Mouse (Mus musculus): ENCODE measurements around the gene Phf19.

Phf19 gene

GRCm38 (mm10) chr2:34913218-34914068 lies at the start of gene Phf19:
Gene Phf19, minus strand, starts transcription at chr2:34914026.
- no peak for DNase-seq (ENCODE audit: low spot score in 2 of 2)

DNA sequence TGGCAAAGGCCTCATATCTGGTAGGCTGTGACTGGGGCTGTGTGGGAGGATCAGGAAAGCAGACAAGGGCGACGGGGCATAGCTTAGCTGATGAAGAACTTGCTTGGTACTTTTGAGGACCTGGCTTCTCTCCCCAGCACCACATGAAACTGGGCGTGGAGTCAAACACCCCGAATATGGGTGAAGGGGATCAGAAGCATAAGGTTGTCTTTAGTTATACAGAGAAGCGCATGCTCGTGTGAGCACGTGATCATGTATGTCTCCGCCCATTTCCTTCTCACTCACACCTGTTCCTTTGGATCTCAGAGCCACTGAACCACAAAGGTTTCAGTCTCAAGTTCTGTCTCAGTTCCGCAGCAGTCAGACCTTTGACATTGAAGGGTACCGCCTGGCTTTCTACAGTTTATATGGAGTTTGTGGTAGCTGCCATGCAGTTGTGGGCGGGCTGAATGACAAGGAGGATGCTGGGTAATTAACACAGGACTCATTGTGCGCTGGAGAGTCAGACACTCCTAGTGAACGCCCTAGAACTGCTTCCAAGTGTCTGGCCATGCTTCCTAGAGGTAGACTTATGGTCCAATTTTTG lies 49.6 kb upstream of the Phf19 start:
- no peak for DNase-seq (ENCODE audit: low spot score in 2 of 2)

- no peak for DNase-seq (ENCODE audit: low spot score in 2 of 2)
These were observed 49.1 kb upstream of the Phf19 start for GRCm38 (mm10) chr2:34962893-34963292.

DNA sequence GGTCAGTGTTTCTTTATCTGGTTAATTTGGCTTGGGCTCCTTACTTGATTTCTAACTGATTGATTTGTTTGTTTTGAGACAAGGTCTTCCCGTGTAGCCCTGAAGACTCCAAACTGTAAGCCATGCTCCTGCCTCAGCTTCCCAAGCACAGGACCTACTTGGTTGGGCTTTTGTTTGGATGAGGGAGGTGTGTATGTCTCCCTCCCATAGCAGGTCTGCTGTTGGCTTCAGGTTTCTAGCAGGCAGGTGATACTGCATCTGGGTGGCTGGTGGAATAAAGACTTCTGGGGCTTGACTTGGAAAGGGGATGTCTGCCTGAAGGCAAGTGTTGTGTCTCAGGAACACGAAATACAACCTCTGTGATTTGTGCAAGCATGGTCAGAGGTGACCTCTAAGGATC lies 48.4 kb upstream of the Phf19 start:
- no peak for DNase-seq (ENCODE audit: low spot score in 2 of 2)

GRCm38 (mm10) chr2:34961481-34962036 lies 47.7 kb upstream of the Phf19 start, which contains the start of gene Traf1:
Gene Traf1, minus strand, starts transcription at chr2:34961772.
- peak in 1 of 2 experiments; percentile 18 for DNase-seq (ENCODE audit: low spot score in 2 of 2)

DNA sequence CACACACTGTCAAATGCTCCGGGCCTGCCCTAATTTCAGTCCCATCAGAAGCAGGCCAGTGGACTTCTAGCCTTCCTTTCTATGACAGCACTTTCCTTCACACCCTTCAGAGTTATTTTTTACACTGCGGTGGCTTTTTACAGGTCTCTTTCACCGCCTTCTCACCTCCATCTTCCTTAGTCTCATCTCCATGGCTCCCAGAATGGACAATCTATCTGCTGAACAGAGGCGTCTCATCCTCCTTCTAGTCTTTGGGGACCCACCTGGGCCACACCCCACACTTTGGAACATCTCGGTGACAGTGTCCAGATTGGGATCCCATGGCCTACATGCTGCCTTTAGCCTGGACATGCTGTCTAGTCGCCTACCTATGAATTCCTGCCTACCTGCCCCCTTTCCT lies 47.1 kb upstream of the Phf19 start:
- DNase-seq (ENCODE audit: low spot score in 2 of 2): no peak

- no peak for DNase-seq (ENCODE audit: low spot score in 2 of 2)
These were observed 46.6 kb upstream of the Phf19 start for GRCm38 (mm10) chr2:34960466-34960865.

DNA sequence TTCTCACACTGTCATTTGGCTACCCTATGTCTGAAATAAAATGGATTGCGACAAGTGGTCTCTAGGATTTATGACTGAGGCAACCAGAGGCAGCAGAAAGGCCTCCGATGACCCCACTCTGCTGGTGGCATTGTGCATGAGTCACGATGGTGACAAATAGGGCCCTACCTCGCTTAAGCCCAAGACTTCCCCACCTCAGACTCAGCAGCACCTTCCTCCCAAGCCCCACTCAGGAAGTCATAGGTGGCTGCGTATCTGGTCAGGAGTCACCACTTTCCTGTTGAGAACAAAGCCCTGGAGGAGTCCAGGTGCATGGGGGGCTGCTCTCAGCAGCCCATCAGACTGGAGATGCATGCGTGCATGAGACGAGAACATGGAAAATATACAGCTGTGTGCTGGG lies 44.8 kb upstream of the Phf19 start:
- no peak for DNase-seq (ENCODE audit: low spot score in 2 of 2)

DNA sequence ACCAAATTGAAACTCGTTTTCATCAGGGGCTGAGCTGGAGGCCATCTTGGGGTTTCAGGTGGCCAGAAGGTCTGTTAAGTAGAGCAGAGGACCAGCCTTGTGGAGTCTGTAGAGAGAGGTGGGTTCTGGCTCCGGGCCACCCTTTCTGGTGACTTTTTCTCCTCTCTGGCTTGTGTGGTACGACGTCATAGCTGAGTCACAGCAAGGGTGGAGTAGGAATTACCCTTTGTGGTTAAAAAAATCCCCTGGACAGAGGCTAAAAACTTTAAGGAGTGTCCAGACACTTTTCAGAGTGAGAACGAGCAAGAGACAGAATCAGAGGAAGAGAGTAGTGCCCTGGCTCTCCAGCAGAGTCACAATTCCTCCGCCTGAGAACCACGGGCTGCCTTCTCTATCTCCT lies 44.2 kb upstream of the Phf19 start:
- no peak for DNase-seq (ENCODE audit: low spot score in 2 of 2)

GRCm38 (mm10) chr2:34957405-34957804 lies 43.6 kb upstream of the Phf19 start:
- no peak for DNase-seq (ENCODE audit: low spot score in 2 of 2)

- DNase-seq (ENCODE audit: low spot score in 2 of 2): no peak
These were observed 43.1 kb upstream of the Phf19 start for GRCm38 (mm10) chr2:34956941-34957340.

GRCm38 (mm10) chr2:34954344-34954743 lies 40.5 kb upstream of the Phf19 start:
- DNase-seq (ENCODE audit: low spot score in 2 of 2): no peak

DNA sequence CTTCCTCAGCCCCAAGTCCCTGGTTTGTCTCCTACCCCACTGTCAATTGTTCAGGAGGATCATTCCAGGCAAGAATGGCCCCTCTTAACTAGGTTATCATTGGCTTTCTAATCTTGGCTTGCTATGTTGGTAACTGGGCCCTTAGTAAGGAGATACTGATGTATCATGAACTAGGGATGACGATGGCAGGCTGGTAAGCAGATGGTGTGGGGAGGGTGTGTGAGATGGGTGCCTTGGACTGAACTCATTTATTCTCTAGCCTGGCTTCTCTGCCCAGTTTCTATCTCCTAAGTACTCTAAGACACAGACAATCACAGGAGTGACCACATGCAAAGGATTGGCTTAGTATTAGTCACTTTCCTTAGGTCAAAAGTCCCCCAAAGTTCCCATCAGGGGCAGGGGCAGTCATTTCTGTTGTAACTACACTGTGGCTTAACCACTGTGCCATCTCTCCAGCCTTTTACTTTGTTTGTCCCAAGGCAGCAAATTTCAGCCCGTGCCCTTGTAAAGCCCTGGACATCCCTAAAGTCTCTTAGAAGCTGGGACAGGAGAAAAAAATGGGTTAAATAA lies 39.8 kb upstream of the Phf19 start:
- DNase-seq (ENCODE audit: low spot score in 2 of 2): no peak

- no peak for DNase-seq (ENCODE audit: low spot score in 2 of 2)
These were observed 39.2 kb upstream of the Phf19 start for GRCm38 (mm10) chr2:34953018-34953417.

DNA sequence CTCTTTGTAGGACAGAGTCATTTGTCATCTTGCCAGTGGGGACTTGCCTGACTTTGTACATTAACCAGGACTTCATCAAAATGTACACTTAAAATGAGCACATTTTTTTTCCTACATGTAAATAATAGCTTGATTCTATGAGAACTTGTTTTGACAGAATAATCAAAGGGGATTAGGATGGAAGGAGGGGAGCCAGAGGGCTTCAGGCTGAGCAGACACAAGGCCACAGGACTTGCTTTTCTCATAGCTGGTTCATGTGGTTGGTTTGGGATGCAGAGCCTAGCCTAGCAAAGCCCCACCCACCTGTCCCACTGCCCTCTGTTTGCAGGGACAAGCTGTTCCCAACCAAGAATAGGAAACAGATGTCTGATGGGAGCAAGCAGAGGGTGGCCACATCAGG lies 37.6 kb upstream of the Phf19 start:
- no peak for DNase-seq (ENCODE audit: low spot score in 2 of 2)

- no peak for DNase-seq (ENCODE audit: low spot score in 2 of 2)
These were observed 34.8 kb upstream of the Phf19 start for GRCm38 (mm10) chr2:34948622-34949021.

GRCm38 (mm10) chr2:34946046-34946445 lies 32.2 kb upstream of the Phf19 start:
- DNase-seq (ENCODE audit: low spot score in 2 of 2): no peak

DNA sequence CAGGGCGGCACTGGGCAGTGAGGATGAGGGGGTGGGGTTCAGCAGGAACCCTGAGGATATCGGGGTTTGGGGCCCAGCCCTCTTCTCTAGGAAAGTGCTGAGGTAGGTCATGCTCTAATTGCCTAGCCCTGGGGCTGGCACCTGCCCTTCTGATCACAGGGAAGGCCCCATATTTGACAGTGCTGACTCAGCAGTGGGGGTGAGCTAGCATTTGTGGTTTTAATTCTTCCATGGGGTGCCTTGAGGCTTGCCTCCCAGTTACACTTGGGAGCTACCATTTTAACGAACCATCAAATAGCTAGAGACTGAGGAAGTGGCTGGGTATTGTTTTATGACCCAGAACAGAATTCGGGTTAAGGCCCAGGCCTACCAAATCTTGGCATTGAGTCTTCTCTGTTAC lies 31.8 kb upstream of the Phf19 start:
- DNase-seq (ENCODE audit: low spot score in 2 of 2): no peak

DNA sequence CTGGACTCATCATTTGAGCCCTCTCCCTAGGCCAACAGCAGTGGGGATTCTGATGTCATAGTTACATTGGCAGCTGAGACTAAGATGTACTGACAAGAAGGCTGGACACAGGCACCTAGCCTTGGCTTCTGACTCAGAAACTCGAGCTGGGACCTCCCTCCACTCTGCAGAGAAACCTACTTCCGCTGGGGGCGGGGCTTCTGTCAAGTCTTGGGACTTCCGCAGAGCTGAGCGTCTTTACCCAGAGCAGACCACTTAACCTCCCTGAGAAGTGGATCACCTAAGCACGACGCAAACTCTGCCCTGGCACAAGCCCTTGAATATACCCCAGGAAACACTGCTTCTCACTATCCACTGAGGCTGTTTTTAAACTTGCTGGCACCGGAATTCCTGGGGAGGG lies 30.9 kb upstream of the Phf19 start:
- peak in 1 of 2 experiments; percentile 23 for DNase-seq (ENCODE audit: low spot score in 2 of 2)

GRCm38 (mm10) chr2:34943556-34944120 lies 29.8 kb upstream of the Phf19 start:
- DNase-seq (ENCODE audit: low spot score in 2 of 2): no peak

DNA sequence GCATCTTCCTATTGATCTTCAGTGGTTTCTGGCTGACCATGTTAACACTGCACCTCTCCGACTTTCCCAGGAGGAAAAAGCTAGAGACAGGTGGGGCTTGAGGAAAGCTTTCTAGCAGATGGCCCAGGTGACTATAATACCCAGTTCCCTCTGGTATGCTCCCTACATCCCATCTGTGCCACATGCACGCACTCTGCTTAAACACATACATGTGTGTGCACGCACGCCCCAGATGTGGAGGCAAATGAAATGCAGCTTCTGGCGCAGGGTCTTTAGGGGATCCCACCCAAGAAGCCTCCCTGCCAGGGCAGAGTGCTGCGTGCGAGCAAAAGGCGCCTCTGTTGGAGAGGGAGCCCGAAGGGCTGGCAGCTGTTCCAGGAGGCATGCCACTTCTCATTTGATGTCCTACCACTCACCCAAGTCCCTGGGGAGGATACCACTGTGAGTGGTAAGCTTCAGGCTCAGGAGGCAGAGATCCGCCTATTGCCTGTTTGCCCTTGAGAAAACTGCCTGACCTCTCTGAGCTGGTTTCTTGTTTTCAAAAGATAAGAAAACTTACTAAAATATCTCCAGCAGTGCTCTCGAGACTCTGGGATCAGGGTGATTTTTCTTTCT lies 27.3 kb upstream of the Phf19 start:
- no peak for DNase-seq (ENCODE audit: low spot score in 2 of 2)

DNA sequence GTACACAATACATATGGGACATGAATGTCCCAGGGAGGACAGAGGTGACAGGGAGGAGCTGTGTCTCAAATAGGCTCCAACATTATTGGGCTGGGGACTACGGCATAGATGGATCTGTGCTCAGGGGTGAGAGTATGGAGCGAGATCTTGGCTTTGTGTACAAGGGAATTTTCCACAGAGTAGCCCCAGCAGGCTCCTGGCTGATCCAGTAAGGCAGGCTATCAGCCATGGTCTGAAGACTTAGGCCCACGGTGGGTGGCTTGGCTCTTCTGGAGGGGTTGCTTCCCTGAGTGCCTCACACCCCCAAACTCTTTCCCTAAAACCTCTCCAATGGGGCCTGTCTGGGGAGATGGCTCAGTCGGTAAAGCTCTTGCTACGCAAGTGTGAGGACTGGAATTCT lies 26.4 kb upstream of the Phf19 start:
- no peak for DNase-seq (ENCODE audit: low spot score in 2 of 2)
